Mouse (Mus musculus): Measurements from ENCODE around the gene Aplnr. TPM values are rescaled to one million over a fixed set of nuclear protein-coding genes. Genes with fewer than 3 reads are reported as not detected.

Gene Aplnr
- 42.9 and 58.4 TPM in 2 replicates for polyA plus RNA-seq (2015; fragmentation: Nextera tagmentation; extraction: Ambion mirVana)

DNA sequence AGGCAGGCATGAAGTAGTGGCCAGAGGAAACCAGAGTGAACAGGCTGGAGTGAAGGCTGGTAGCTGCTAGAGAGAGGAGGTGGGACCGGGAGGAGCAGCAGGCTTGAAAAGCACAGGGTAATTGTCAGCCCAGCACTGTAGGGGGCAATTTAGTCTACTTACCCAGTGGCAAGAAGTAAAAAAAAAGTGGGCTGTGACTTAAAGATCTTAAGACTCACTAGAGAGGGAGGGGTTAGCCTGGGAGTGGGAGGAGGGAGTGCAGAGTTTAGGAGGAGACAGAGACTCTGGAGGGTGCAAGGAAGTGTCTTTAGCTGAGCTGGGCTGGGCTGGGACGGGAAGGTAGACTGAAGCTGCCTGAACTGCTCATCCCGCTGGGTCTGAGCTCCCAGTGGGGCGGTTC is at the start of gene Aplnr:
Gene Aplnr, plus strand, starts transcription at position 137 of the 400 bp plus-strand sequence.

Other genes starting within 250 kb of the Aplnr start
- gene Rtn4rl2, start 249.5 kb upstream of the Aplnr start, polyA plus RNA-seq (2015; fragmentation: Nextera tagmentation; extraction: Ambion mirVana), result 0.45 TPM in 2 replicates
- gene Slc43a3, start 199.6 kb upstream of the Aplnr start, polyA plus RNA-seq (2015; fragmentation: Nextera tagmentation; extraction: Ambion mirVana), result 14.5 and 20.2 TPM in 2 replicates
- not detected in 2 replicates for gene Prg2, start 155.8 kb upstream of the Aplnr start, polyA plus RNA-seq (2015; fragmentation: Nextera tagmentation; extraction: Ambion mirVana)
- gene Prg3, start 148.0 kb upstream of the Aplnr start, polyA plus RNA-seq (2015; fragmentation: Nextera tagmentation; extraction: Ambion mirVana), result not detected in 2 replicates
- 64.4 and 71.4 TPM in 2 replicates for gene Ssrp1, start 99.0 kb upstream of the Aplnr start, polyA plus RNA-seq (2015; fragmentation: Nextera tagmentation; extraction: Ambion mirVana)
- gene P2rx3, start 98.8 kb upstream of the Aplnr start, polyA plus RNA-seq (2015; fragmentation: Nextera tagmentation; extraction: Ambion mirVana), result 0.37 and 0.56 TPM in 2 replicates
- 14.3 and 18.4 TPM in 2 replicates for gene Tnks1bp1, start 88.2 kb upstream of the Aplnr start, polyA plus RNA-seq (2015; fragmentation: Nextera tagmentation; extraction: Ambion mirVana)
- gene Lrrc55, start 61.0 kb downstream of the Aplnr start, polyA plus RNA-seq (2015; fragmentation: Nextera tagmentation; extraction: Ambion mirVana), result 0.43 and 0.58 TPM in 2 replicates
- gene Olfr987, start 203.1 kb downstream of the Aplnr start, polyA plus RNA-seq (2015; fragmentation: Nextera tagmentation; extraction: Ambion mirVana), result not detected in 2 replicates
- gene Olfr988, start 227.0 kb downstream of the Aplnr start, polyA plus RNA-seq (2015; fragmentation: Nextera tagmentation; extraction: Ambion mirVana), result not detected in 2 replicates

Measured in skeletal muscle tissue, postnatal 0 days (tissue).